29 mouse cellular contexts compared by ENCODE assay signal in the genomic region with DNA sequence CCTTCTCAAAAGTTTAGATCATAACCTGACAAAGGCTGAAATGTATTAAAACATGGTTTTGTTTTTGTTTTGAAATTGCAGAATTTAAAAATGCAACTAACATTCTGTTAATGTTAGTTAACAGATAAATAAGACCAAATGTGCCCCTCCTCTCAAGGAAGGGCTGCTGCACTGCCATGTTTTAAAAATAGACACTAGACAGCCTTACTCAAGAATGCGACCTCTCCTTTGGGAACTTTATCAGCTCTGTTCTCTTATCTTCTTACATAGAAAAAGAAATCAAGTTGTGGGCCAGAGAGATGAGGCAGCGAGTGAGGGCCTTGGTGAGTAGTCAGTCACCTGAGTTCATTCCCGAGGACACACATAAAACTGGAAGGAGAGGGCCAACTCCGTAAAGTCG.
DNase-seq lines count a peak whose midpoint lies in the region; ATAC-seq and TF ChIP-seq lines count a peak whose summit lies in the region.
"Had no signal": no experiment of that assay in that cellular context is flagged by ENCODE, and none has a peak within 500 bp of the region (broad histone marks: within the 10 kb centered on the region; RNA-seq: fewer than 3 reads in every experiment).

No protein-coding gene starts in this region.

- H3K36me3 ChIP-seq in heart, embryonic 10.5 days = no peaks in the 10 kb centered on the region
- H3K36me3 ChIP-seq in heart, embryonic 14.5 days (ENCODE audit: control insufficient read depth, insufficient read depth, low read length) = no peaks in the 10 kb centered on the region
- no peaks in the 10 kb centered on the region for H3K36me3 ChIP-seq in heart, postnatal 0 days (replicated peaks; ENCODE audit: control insufficient read depth, insufficient read depth, low read length)
- H3K36me3 ChIP-seq in forebrain, embryonic 11.5 days (ENCODE audit: control insufficient read depth, insufficient read depth, low read length) = no peaks in the 10 kb centered on the region
- H3K36me3 ChIP-seq: embryonic facial prominence, embryonic 10.5 days; embryonic facial prominence, embryonic 13.5 days had no signal

- DNase-seq in heart, adult 18-20 months = peak; percentile 38 to 43
- DNase-seq in heart, adult 11 months = no peak
- no peak for DNase-seq in heart, embryonic 10.5 days (ENCODE audit: low spot score)
- no peak for DNase-seq in heart, postnatal 36 days
- DNase-seq in heart, postnatal 0 days (ENCODE audit: low spot score) = peak; percentile 46
- no peak for DNase-seq in lung, adult 2 months
- no peak for DNase-seq in forebrain, embryonic 11.5 days (ENCODE audit: low spot score)
- DNase-seq: adrenal gland, adult 8-10 months; adrenal gland, postnatal 25 days; cerebellum, adult 11-12 months; cerebellum, adult 8-10 months; cerebellum, postnatal 10 days; cerebellum, postnatal 36 days; embryo, embryonic 11 days; gastrocnemius, postnatal 10 days; gastrocnemius, postnatal 36 days; kidney, adult 18-20 months; kidney, adult 9 months had no signal

- ATAC-seq in heart, embryonic 14.5 days (ENCODE audit: insufficient number of reproducible peaks, insufficient read depth, low FRiP score, low read depth) = no peak
- peak; percentile 55 for ATAC-seq in heart, postnatal 0 days (ENCODE audit: insufficient read depth, low read depth)
- no peak for ATAC-seq in forebrain, embryonic 11.5 days (replicated peaks; ENCODE audit: low FRiP score)
- ATAC-seq: activated CD4-positive, CD25-positive, alpha-beta regulatory T cell, adult 4 months; forebrain, embryonic 13.5 days; forebrain, embryonic 16.5 days; hindbrain, postnatal 0 days; inflammation-experienced regulatory T-cells, adult 6 months; intestine, embryonic 16.5 days had no signal

- intact Hi-C loops in heart, postnatal 36 days (cut with DNase I) = no loop called here

- TF ChIP-seq POLR2A in lung, adult 2 months (IDR thresholded peaks at IDR 0.05; ENCODE audit: borderline replicate concordance, extremely low read depth, low read depth, low read length) = no peak

- H3K4me1 ChIP-seq in heart, embryonic 10.5 days = peaks cover 36% of the 10 kb centered on the region
- peaks cover 12 to 24% of the 10 kb centered on the region in 2 experiments for H3K4me1 ChIP-seq in heart, embryonic 14.5 days (ENCODE audit: control insufficient read depth in 2 of 2, insufficient read depth in 2 of 2, low read length in 2 of 2)
- H3K4me1 ChIP-seq in heart, postnatal 0 days (ENCODE audit: control insufficient read depth, insufficient read depth) = peaks cover 17% of the 10 kb centered on the region
- no peaks in the 10 kb centered on the region for H3K4me1 ChIP-seq in lung, adult 2 months (ENCODE audit: control insufficient read depth, insufficient read depth, low read length)
- H3K4me1 ChIP-seq in forebrain, embryonic 11.5 days (replicated peaks; ENCODE audit: control insufficient read depth, insufficient read depth, low read length) = peaks cover under 1% of the 10 kb centered on the region; the same call in 1 of the 2 replicates

- 29% methylated on average over 5 of the region's 5 CpGs for WGBS in heart, embryonic 10.5 days
- 6% methylated on average over 5 of the region's 5 CpGs for WGBS in heart, embryonic 14.5 days
- 20% methylated on average over 5 of the region's 5 CpGs for WGBS in heart, postnatal 0 days
- WGBS in lung, adult 2 months = 63% methylated on average over 5 of the region's 5 CpGs
- 86% methylated on average over 5 of the region's 5 CpGs for WGBS in forebrain, embryonic 11.5 days

- peak overlapping the region; percentile 47 for H3K4me2 ChIP-seq in heart, embryonic 14.5 days (ENCODE audit: low read length)
- H3K4me2 ChIP-seq in heart, postnatal 0 days (ENCODE audit: low read depth, low read length) = peak overlapping the region; percentile 41
- H3K4me2 ChIP-seq in forebrain, embryonic 11.5 days (ENCODE audit: low read depth, low read length, severe bottlenecking) = no peak overlapping the region
- H3K4me2 ChIP-seq: embryonic facial prominence, embryonic 13.5 days; forebrain, embryonic 13.5 days; hindbrain, embryonic 14.5 days had no signal

- no peak for TF ChIP-seq CTCF in heart, postnatal 0 days (IDR thresholded peaks at IDR 0.05; ENCODE audit: low read depth)
- TF ChIP-seq CTCF in lung, adult 2 months (IDR thresholded peaks at IDR 0.05; ENCODE audit: insufficient read depth, low read length) = no peak

- H3K4me3 ChIP-seq in heart, embryonic 10.5 days = peak overlapping the region; percentile 2; the same call in 1 of the 2 replicates
- no peak overlapping the region for H3K4me3 ChIP-seq in heart, embryonic 14.5 days (ENCODE audit: control insufficient read depth in 1 of 2, insufficient read depth in 1 of 2, low read depth in 1 of 2, low read length in 2 of 2)
- no peak overlapping the region for H3K4me3 ChIP-seq in heart, postnatal 0 days (ENCODE audit: low read depth, low read length)
- H3K4me3 ChIP-seq in lung, adult 2 months (replicated peaks; ENCODE audit: extremely low read depth, low read depth, low read length) = no peak overlapping the region
- H3K4me3 ChIP-seq in forebrain, embryonic 11.5 days (ENCODE audit: low read depth, low read length) = no peak overlapping the region
- H3K4me3 ChIP-seq: embryonic facial prominence, embryonic 10.5 days; embryonic facial prominence, embryonic 13.5 days; erythroblast, embryonic 14.5 days; forebrain, embryonic 13.5 days had no signal

- no peaks in the 10 kb centered on the region for H3K9me3 ChIP-seq in heart, embryonic 10.5 days
- no peaks in the 10 kb centered on the region for H3K9me3 ChIP-seq in heart, embryonic 14.5 days (ENCODE audit: control insufficient read depth, low read length)
- no peaks in the 10 kb centered on the region for H3K9me3 ChIP-seq in heart, postnatal 0 days (replicated peaks; ENCODE audit: control insufficient read depth, low read length)
- no peaks in the 10 kb centered on the region for H3K9me3 ChIP-seq in forebrain, embryonic 11.5 days (ENCODE audit: control insufficient read depth, low read length)
- H3K9me3 ChIP-seq: embryonic facial prominence, embryonic 10.5 days; embryonic facial prominence, embryonic 13.5 days; forebrain, embryonic 13.5 days had no signal

- H3K9ac ChIP-seq in heart, embryonic 14.5 days (ENCODE audit: low read length) = no peak overlapping the region
- H3K9ac ChIP-seq in heart, postnatal 0 days (replicated peaks; ENCODE audit: low read depth, low read length) = no peak overlapping the region
- no peak overlapping the region for H3K9ac ChIP-seq in forebrain, embryonic 11.5 days (ENCODE audit: low read length)
- H3K9ac ChIP-seq: embryonic facial prominence, embryonic 13.5 days; forebrain, embryonic 13.5 days; hindbrain, embryonic 14.5 days had no signal

- H3K27me3 ChIP-seq in heart, embryonic 10.5 days (ENCODE audit: insufficient read depth, poor library complexity, severe bottlenecking) = no peaks in the 10 kb centered on the region
- H3K27me3 ChIP-seq in heart, embryonic 14.5 days (ENCODE audit: control insufficient read depth, insufficient read depth, low read length) = no peaks in the 10 kb centered on the region
- H3K27me3 ChIP-seq in heart, postnatal 0 days (ENCODE audit: control insufficient read depth, insufficient read depth, low read length) = no peaks in the 10 kb centered on the region
- no peaks in the 10 kb centered on the region for H3K27me3 ChIP-seq in forebrain, embryonic 11.5 days (ENCODE audit: control insufficient read depth, insufficient read depth, low read length)
- H3K27me3 ChIP-seq: embryonic facial prominence, embryonic 13.5 days; forebrain, embryonic 13.5 days had no signal

- TF ChIP-seq EP300 in heart, postnatal 0 days (IDR thresholded peaks at IDR 0.05; ENCODE audit: low read depth) = no peak

- peak overlapping the region; percentile 67 for H3K27ac ChIP-seq in heart, embryonic 10.5 days
- peak overlapping the region; percentile 67 to 70; a peak in 2 of 4 replicates for H3K27ac ChIP-seq in heart, embryonic 14.5 days (replicated peaks in 1 of 2; ENCODE audit: control insufficient read depth in 1 of 2, insufficient read depth in 1 of 2, low read depth in 2 of 2, low read length in 2 of 2)
- peak overlapping the region; percentile 46 for H3K27ac ChIP-seq in heart, postnatal 0 days (ENCODE audit: low read depth)
- no peak overlapping the region for H3K27ac ChIP-seq in forebrain, embryonic 11.5 days (ENCODE audit: low read depth, low read length)
- H3K27ac ChIP-seq: embryonic facial prominence, embryonic 10.5 days; embryonic facial prominence, embryonic 13.5 days; forebrain, embryonic 13.5 days; hindbrain, embryonic 14.5 days; hindbrain, postnatal 0 days had no signal

Comparison
In these comparisons a context has a peak if more than half of its experiments do, and no peak if none do; other contexts are left out.
1. DNase-seq: peak in heart, adult 18-20 months (2 of 2) and heart, postnatal 0 days (single experiment); none in heart, adult 11 months (single experiment), heart, embryonic 10.5 days (single experiment), heart, postnatal 36 days (0 of 2), lung, adult 2 months (single experiment) and forebrain, embryonic 11.5 days (single experiment).